Mouse (Mus musculus): Measurements from ENCODE around the gene Intu. TPM values are rescaled to one million over a fixed set of nuclear protein-coding genes. Genes with fewer than 3 reads are reported as not detected.

Gene Intu
- total RNA-seq, 2 experiments from 2014 or later: 6.2 to 7.3 TPM

DNA sequence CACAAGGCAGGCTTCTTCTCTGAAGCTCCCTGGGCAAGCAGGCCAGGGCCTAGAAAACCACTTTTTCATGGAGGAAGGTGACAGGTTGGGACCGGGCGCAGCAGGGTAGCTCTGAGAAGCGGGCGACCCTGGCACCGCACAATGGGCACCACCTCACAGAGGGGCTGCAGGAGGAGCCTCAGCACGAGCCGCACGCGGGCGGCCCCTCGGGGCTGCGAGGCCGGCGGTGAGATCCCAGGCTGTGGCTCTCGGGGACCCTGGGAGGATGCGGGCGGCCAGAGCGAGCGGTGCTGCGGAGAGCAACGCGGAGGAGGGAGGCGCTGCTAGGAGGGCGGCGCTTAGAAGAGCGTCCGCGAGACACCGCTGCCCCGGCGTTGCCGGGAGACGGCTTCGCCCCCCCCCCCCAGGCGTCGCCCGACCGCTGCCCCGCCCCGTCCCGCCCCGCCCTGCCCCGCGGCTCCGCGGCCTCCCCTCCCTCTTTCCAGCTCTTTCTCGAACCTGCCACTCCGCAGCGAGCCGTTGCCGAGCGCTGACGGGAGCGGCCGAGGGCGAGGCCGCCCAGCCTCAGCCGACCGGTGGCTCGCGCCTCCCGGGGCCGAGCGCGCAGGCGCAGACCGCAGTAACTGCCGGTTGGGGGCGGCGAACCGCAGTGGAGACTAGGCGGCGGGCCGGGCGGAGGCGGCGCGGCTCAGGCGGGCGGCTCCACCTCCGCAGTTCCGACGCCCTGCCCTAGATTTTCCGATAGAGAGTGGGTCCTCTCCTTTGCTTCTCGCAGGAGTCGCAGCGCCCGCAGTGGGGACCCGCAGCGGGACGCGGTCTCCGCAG lies 214.0 kb downstream of the Intu start:
- intact Hi-C loops (cut with DNase I): loop anchor here (2.0 to 5.0 kb wide), 3 partner anchors 68 to 222 kb away; no protein-coding TSS in a partner anchor
- peak; percentile 88 to 95 for DNase-seq (ENCODE audit: low spot score in 2 of 2)

- intact Hi-C loops (cut with DNase I): loop anchor here (2.0 to 5.0 kb wide), 3 partner anchors 69 to 223 kb away; no protein-coding TSS in a partner anchor
- DNase-seq (ENCODE audit: low spot score in 2 of 2): no peak
These were observed 214.8 kb downstream of the Intu start for GRCm38 (mm10) chr3:40745661-40746547.

Small RNA genes within 50 kb of the gene (microRNA-seq; reads per million reads assigned to microRNA genes)
- not detected for gene Gm23810

Other genes starting within 250 kb of the Intu start
- gene Slc25a31, start 177.6 kb downstream of the Intu start, total RNA-seq (2021): under 1 TPM in 1 of 2 experiments, not detected in 1; 0.15 TPM
- gene Hspa4l, start 213.2 kb downstream of the Intu start, total RNA-seq (2021): 100 to 1,000 TPM; 153 to 164 TPM

Measured in left cerebral cortex, postnatal 36 days (tissue).